Mouse (Mus musculus) brown adipose tissue, adult 24 weeks (tissue): ENCODE data around the gene Tln2. TPM values are rescaled to one million over a fixed set of nuclear protein-coding genes. Genes with fewer than 3 reads are reported as not detected.

ENCODE experiments used
- H3K27ac ChIP-seq: fragments of 200-500 bp; replicated peaks from 2 replicates; pipeline ENCODE4 v1.5.1; 2012; ENCODE audit warnings: low read depth, mild to moderate bottlenecking, low read length
- H3K4me1 ChIP-seq: fragments of 200-500 bp; 2 replicates; pipeline ENCODE4 v1.6.1; 2012; ENCODE audit warnings: low read length, mixed read lengths; ENCODE audit not compliant: control insufficient read depth, insufficient read depth, insufficient read length
- H3K4me3 ChIP-seq: fragments of 200-500 bp; 2 replicates; pipeline ENCODE4 v1.5.1; 2012; ENCODE audit warnings: low read depth, mild to moderate bottlenecking, low read length, moderate library complexity; ENCODE audit not compliant: insufficient read depth
- polyA plus RNA-seq: library from polyadenylated mRNA; stranded (reverse); fragments of >200 nt; gene quantifications from 2 replicates; pipeline ENCODE4 v1.2.4, GENCODE M21; 2012; ENCODE audit not compliant: missing spikeins, insufficient read depth, insufficient read length

Tln2 gene
- 12.0 and 16.7 TPM in 2 replicates for polyA plus RNA-seq

- Histone ChIP-seq H3K4me3 (no peak within 1 kb of the TSS), H3K4me1 (peaks cover 11% of the 10 kb centered on the region)
These were observed at the start of gene Tln2 for GRCm38 (mm10) chr9:67559603-67560002. Gene Tln2, minus strand, starts transcription at chr9:67559703.

DNA sequence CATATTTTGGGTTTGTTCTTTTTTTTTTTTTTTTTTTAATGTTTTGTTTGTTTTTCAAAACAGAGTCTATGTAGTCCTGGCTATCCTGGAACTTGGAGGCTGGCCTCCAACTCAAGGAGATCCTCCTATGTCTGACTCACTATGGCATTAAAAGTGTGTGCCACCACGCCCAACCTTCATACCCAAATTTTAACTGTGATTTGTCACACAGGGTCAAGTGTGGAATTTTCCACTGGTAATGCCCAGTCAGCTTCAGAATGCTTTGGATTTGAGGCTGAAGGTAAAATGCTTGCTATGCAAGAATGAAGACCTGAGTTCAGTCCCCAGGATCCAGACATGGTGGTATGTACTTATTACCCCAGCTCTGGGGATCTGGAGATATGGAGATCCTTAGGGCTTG, 49.7 kb upstream of the Tln2 start:
- peaks cover 10% of the 10 kb centered on the region for H3K4me1 ChIP-seq
- H3K27ac ChIP-seq: no peak overlapping the region
- H3K4me3 ChIP-seq: no peak overlapping the region

More at GRCm38 (mm10) chr9:67559603-67560002, at the start of gene Tln2:
- no peak within 1 kb of the TSS for H3K27ac ChIP-seq

DNA sequence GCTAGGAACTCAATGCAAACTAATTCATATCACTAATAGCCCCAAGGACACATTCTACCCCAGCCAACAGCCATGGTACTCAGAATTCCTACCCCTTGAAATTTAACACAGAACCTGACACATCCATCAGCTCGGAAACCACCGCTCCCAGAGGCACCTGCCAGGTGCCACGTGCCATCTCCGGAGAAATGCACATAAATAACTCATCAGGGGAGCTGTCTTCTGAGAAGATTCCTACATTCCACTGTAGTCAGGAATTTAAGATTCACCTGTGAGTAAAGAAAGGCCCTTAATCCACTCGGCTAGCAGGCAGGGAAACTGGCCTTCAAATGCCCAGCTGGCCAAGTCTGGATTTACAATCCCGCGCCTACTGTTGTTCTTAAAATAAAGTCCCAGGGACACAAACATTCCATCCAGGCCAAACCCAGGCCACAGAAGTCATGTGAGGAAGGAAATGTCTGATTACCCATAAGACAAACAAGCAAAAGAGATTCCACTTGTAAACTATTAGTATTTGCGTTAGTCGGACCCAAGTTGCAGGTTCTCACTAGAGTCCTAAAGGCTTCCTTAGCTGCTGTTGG, 48.4 kb upstream of the Tln2 start:
- Histone ChIP-seq H3K4me3 (no peak overlapping the region), H3K27ac (no peak overlapping the region), H3K4me1 (peaks cover 10% of the 10 kb centered on the region)

GRCm38 (mm10) chr9:67607268-67607667, 47.8 kb upstream of the Tln2 start:
- Histone ChIP-seq H3K27ac (no peak overlapping the region), H3K4me1 (peaks cover 10% of the 10 kb centered on the region), H3K4me3 (no peak overlapping the region)

- Histone ChIP-seq H3K4me1 (peaks cover 5% of the 10 kb centered on the region), H3K4me3 (no peak overlapping the region), H3K27ac (no peak overlapping the region)
These were observed 46.4 kb upstream of the Tln2 start for GRCm38 (mm10) chr9:67605867-67606435.

DNA sequence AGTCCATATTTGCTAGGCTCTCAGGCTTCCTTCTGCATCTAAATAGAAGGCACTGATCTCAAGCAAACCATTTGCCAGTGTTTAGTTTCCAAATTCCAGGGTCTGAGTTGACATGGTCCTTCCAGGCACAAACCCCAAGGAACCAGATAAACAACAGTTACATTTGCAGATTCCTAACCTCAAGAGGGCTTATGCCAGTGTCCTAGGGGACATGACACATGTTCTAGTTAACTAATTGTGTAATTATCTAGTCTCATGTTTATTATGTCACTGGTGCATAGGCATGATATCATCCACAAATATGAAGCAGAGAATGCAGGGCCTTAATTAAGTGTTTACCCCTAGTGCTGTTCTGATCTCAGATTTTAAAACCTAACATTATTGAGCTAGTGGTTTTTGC, 45.4 kb upstream of the Tln2 start:
- Histone ChIP-seq H3K27ac (no peak overlapping the region), H3K4me1 (peaks cover 3% of the 10 kb centered on the region)

GRCm38 (mm10) chr9:67602347-67602746, 42.8 kb upstream of the Tln2 start:
- H3K27ac ChIP-seq: no peak overlapping the region
- peaks cover 3% of the 10 kb centered on the region for H3K4me1 ChIP-seq
- H3K4me3 ChIP-seq: no peak overlapping the region

More for the DNA sequence above, 45.4 kb upstream of the Tln2 start:
- H3K4me3 ChIP-seq: no peak overlapping the region

- Histone ChIP-seq H3K4me1 (no peaks in the 10 kb centered on the region), H3K4me3 (no peak overlapping the region)
These were observed 35.7 kb upstream of the Tln2 start for GRCm38 (mm10) chr9:67595221-67595620.

GRCm38 (mm10) chr9:67593469-67594141, 34.1 kb upstream of the Tln2 start:
- Histone ChIP-seq H3K4me3 (no peak overlapping the region), H3K4me1 (no peaks in the 10 kb centered on the region), H3K27ac (no peak overlapping the region)

More at GRCm38 (mm10) chr9:67595221-67595620, 35.7 kb upstream of the Tln2 start:
- H3K27ac ChIP-seq: no peak overlapping the region

- H3K4me3 ChIP-seq: no peak overlapping the region
- H3K4me1 ChIP-seq: no peaks in the 10 kb centered on the region
- H3K27ac ChIP-seq: no peak overlapping the region
These were observed 33.2 kb upstream of the Tln2 start for GRCm38 (mm10) chr9:67592726-67593125.

- no peak overlapping the region for H3K4me3 ChIP-seq
- no peak overlapping the region for H3K27ac ChIP-seq
- peaks cover under 1% of the 10 kb centered on the region; the same call in 1 of the 2 replicates for H3K4me1 ChIP-seq
These were observed 27.6 kb upstream of the Tln2 start for GRCm38 (mm10) chr9:67587111-67587510.

GRCm38 (mm10) chr9:67586489-67586888, 27.0 kb upstream of the Tln2 start:
- Histone ChIP-seq H3K4me3 (no peak overlapping the region), H3K27ac (no peak overlapping the region), H3K4me1 (peaks cover 6% of the 10 kb centered on the region; the same call in 1 of the 2 replicates)

DNA sequence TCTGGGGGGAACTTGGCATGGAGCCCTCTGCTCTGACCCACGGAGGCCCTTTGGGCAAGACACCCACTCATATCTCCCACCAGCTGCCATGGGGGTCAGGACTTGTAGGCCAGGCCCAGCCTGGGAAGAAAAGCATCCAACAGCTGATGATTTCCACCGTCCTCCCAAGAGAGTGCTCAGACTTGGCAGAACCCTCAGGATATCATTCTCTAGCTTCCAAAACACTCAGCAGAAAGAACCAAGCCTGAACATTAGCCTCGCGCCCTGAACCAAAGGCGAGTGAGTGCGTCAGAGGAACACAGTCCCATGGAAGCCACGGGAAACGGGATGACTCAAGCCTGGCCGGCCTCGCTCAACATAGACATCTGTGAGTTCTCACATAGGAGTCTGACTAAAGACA, 25.4 kb upstream of the Tln2 start:
- Histone ChIP-seq H3K4me1 (peaks cover 6% of the 10 kb centered on the region; the same call in 1 of the 2 replicates), H3K4me3 (no peak overlapping the region), H3K27ac (peak overlapping the region; percentile 58; the same call in 1 of the 2 replicates)

DNA sequence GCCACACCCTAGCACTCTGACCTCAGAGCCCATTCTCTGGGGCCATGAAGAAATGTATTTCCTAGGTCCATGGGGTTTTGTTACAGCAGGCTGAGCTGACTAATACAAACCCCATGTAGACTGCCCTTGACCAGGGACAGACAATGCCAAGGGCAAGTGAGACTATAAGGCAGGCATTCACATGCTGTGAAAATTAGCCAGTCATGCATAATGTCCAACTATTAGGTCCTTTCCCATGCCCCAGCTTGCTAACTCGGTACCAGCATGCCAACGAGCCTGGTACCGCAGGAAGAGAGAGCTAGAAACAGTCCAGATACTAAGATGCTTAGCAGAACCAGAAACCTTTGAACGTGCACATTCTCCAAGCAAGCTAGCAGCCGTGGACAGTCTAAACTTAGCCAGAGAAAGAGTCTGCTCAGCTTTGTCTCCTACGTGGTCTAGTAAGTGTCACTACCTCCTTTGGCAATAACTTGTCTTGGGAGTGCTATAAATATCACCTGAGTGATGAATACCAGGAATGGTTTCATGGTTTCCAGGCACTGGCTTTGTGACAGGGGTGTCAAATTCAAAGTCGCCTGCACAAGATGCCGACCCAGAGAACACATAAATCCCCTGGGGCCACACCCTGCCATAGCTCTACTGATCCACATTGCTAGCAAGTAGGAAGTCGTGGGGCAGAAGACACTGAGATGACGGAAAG, 22.2 kb upstream of the Tln2 start:
- Histone ChIP-seq H3K27ac (no peak overlapping the region), H3K4me1 (peaks cover 6% of the 10 kb centered on the region; the same call in 1 of the 2 replicates), H3K4me3 (no peak overlapping the region)

GRCm38 (mm10) chr9:67579541-67579940, 20.0 kb upstream of the Tln2 start:
- no peak overlapping the region for H3K4me3 ChIP-seq
- H3K27ac ChIP-seq: no peak overlapping the region
- peaks cover 6% of the 10 kb centered on the region; the same call in 1 of the 2 replicates for H3K4me1 ChIP-seq
